14 mouse cellular contexts compared by ENCODE assay signal in the genomic region with DNA sequence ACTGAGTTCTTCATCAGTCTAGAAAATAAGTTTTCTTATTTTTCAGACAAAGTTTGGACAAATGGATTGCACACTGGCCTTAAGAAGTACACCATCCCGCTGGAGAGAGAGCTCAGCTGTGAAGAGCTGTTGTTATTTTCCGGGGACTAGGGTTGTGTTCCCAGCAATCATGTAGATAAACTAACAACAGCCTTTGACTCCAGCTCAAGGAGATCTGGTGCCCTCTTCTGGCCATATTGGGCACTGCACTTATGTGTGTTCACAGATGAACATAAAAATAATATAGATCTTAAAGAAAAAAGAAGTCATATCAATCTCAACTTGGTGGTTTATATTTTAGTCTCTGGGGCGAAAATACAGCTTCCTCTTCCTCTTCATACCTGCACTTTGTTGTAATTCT.
DNase-seq lines count a peak whose midpoint lies in the region; ATAC-seq and TF ChIP-seq lines count a peak whose summit lies in the region.
"Had no signal": no experiment of that assay in that cellular context is flagged by ENCODE, and none has a peak within 500 bp of the region (broad histone marks: within the 10 kb centered on the region; RNA-seq: fewer than 3 reads in every experiment).

No protein-coding gene starts in this region.

- no peaks in the 10 kb centered on the region for H3K27me3 ChIP-seq in testis, adult 2 months (ENCODE audit: control insufficient read depth, insufficient read depth, low read length)
- H3K27me3 ChIP-seq: forebrain, embryonic 13.5 days had no signal

- TF ChIP-seq CTCF in testis, adult 2 months (IDR thresholded peaks at IDR 0.05; ENCODE audit: control insufficient read depth, insufficient read depth, insufficient replicate concordance, low read depth, low read length), result peak; percentile 10; the same call in 1 of the 2 replicates

- no peaks in the 10 kb centered on the region for H3K36me3 ChIP-seq in testis, adult 2 months (ENCODE audit: control insufficient read depth, insufficient read depth, low read length)

- ATAC-seq in activated CD4-positive, CD25-positive, alpha-beta regulatory T cell, adult 4 months, result no peak
- ATAC-seq: forebrain, embryonic 13.5 days had no signal

- peak; percentile 1 to 26 for DNase-seq in cerebellum, postnatal 14 days
- no peak for DNase-seq in cerebellum, adult 18-20 months
- peak; percentile 32 for DNase-seq in kidney, postnatal 10 days
- DNase-seq in kidney, postnatal 14 days, result no peak
- peak; percentile 2 for DNase-seq in ovary, postnatal 14 days (ENCODE audit: low spot score)
- DNase-seq in ovary, postnatal 36 days (ENCODE audit: low spot score), result no peak
- DNase-seq: cerebellum, postnatal 36 days; gastrocnemius, postnatal 36 days; layer of hippocampus, postnatal 36 days; liver; thymus, postnatal 14 days had no signal

- no peaks in the 10 kb centered on the region for H3K4me1 ChIP-seq in testis, adult 2 months (ENCODE audit: control insufficient read depth, insufficient read depth, low read length)
- H3K4me1 ChIP-seq: forebrain, embryonic 13.5 days had no signal

- H3K27ac ChIP-seq in testis, adult 2 months (ENCODE audit: control insufficient read depth, insufficient read depth, low read depth, low read length), result no peak overlapping the region
- H3K27ac ChIP-seq: forebrain, embryonic 13.5 days had no signal

- TF ChIP-seq POLR2A in testis, adult 2 months (IDR thresholded peaks at IDR 0.05; ENCODE audit: control insufficient read depth, low read depth, low read length), result no peak

- H3K4me3 ChIP-seq in testis, adult 2 months (ENCODE audit: control insufficient read depth, low read depth, low read length), result no peak overlapping the region
- H3K4me3 ChIP-seq: forebrain, embryonic 13.5 days had no signal

Comparison
In these comparisons a context has a peak if more than half of its experiments do, and no peak if none do; other contexts are left out.
1. DNase-seq: peak in cerebellum, postnatal 14 days (2 of 2), kidney, postnatal 10 days (single experiment) and ovary, postnatal 14 days (single experiment); none in cerebellum, adult 18-20 months (0 of 2), kidney, postnatal 14 days (single experiment) and ovary, postnatal 36 days (single experiment).